Mouse (Mus musculus): ENCODE data around the gene Asb17. TPM values are rescaled to one million over a fixed set of nuclear protein-coding genes. Genes with fewer than 3 reads are reported as not detected.

The Asb17 gene
- total and polyA plus RNA-seq, 3 experiments = not detected

- Histone ChIP-seq H3K79me2 (replicated peaks; ENCODE audit: control insufficient read depth, insufficient read depth, low read length) (no peaks in the 10 kb centered on the region), H3K4me3 (no peak overlapping the region), H3K4me1 (ENCODE audit: control insufficient read depth, insufficient read depth, low read length) (peaks cover 1% of the 10 kb centered on the region), H3K36me3 (ENCODE audit: control insufficient read depth, insufficient read depth, low read length) (peaks cover 33% of the 10 kb centered on the region), H3K9ac (ENCODE audit: low read depth, low read length) (no peak overlapping the region), H3K27ac (no peak overlapping the region), H3K27me3 (ENCODE audit: control insufficient read depth, insufficient read depth, low read length) (no peaks in the 10 kb centered on the region)
- WGBS = 52% methylated on average over 6 of the region's 6 CpGs
- peak; percentile 33 to 35 for DNase-seq
- TF ChIP-seq POLR2A (IDR thresholded peaks at IDR 0.05; ENCODE audit: insufficient read depth, low read depth, low read length) = no peak
- peak; percentile 78 for TF ChIP-seq CTCF (IDR thresholded peaks at IDR 0.05)
- TF ChIP-seq EP300 (IDR thresholded peaks at IDR 0.05; ENCODE audit: insufficient read depth, low read depth, low read length) = no peak
- intact Hi-C loops (cut with DNase I) = loop anchor here (2.0 kb wide), 1 partner anchor 322 kb away; no protein-coding TSS in a partner anchor
These were observed 60.6 kb downstream of the Asb17 start for GRCm38 (mm10) chr3:153904586-153904985.

Other genes starting within 250 kb of the Asb17 start
- gene St6galnac3, start 119.0 kb upstream of the Asb17 start, total RNA-seq (2021) = 1 to 10 TPM; 4.9 to 5.2 TPM
- gene St6galnac3, start 119.0 kb upstream of the Asb17 start, polyA plus RNA-seq (2012; rRNA removed) = 2.2 and 4.7 TPM in 2 replicates
- gene Msh4, start 61.9 kb downstream of the Asb17 start, total RNA-seq (2021) = under 1 TPM in 1 of 2 experiments, not detected in 1; 0.07 TPM
- 0.06 TPM in 1 of 2 replicates, not detected in the other for gene Msh4, start 61.9 kb downstream of the Asb17 start, polyA plus RNA-seq (2012; rRNA removed)
- gene Rabggtb, start 68.8 kb downstream of the Asb17 start, total RNA-seq (2021) = 10 to 100 TPM; 81.8 to 98.2 TPM
- 48.0 and 89.5 TPM in 2 replicates for gene Rabggtb, start 68.8 kb downstream of the Asb17 start, polyA plus RNA-seq (2012; rRNA removed)
- gene Acadm, start 100.4 kb downstream of the Asb17 start, total RNA-seq (2021) = 1,000 to 10,000 TPM; 1,125 to 1,306 TPM
- gene Acadm, start 100.4 kb downstream of the Asb17 start, polyA plus RNA-seq (2012; rRNA removed) = 480 and 876 TPM in 2 replicates
- gene Slc44a5, start 129.2 kb downstream of the Asb17 start, total RNA-seq (2021) = under 1 TPM in 1 of 2 experiments, not detected in 1; 0.14 TPM
- 0.25 and 0.76 TPM in 2 replicates for gene Slc44a5, start 129.2 kb downstream of the Asb17 start, polyA plus RNA-seq (2012; rRNA removed)